Mouse (Mus musculus) myocyte (in vitro differentiated cells): ENCODE measurements around the gene Gm11639. TPM values are rescaled to one million over a fixed set of nuclear protein-coding genes. Genes with fewer than 3 reads are reported as not detected.
A peak's percentile ranks its signal among the peaks of the same experiment; 100 is the strongest.

Source experiments
- H3K27me3 ChIP-seq: one replicate; pipeline ENCODE4 v1.6.1; 2011; ENCODE audit not compliant: control insufficient read depth, insufficient read depth, insufficient read length
- H3K36me3 ChIP-seq: one replicate; pipeline ENCODE4 v1.6.1; 2011; ENCODE audit not compliant: control insufficient read depth, insufficient read depth
- H3K4me2 ChIP-seq: one replicate; pipeline ENCODE4 v1.6.1; 2011; ENCODE audit warnings: low read depth, control low read depth
- H3K4me3 ChIP-seq: one replicate; pipeline ENCODE4 v1.5.1; 2011; ENCODE audit warnings: mild to moderate bottlenecking, control low read depth, moderate library complexity
- H3K79me2 ChIP-seq: one replicate; pipeline ENCODE4 v1.6.1; 2011; ENCODE audit not compliant: control insufficient read depth, insufficient read depth
- H3ac ChIP-seq: one replicate; pipeline ENCODE4 v1.6.1; 2011; ENCODE audit not compliant: control insufficient read depth, insufficient read length
- CEBPB ChIP-seq: IDR thresholded peaks from 2 replicates; pipeline ENCODE4 v1.6.1; 2011; ENCODE audit warnings: mild to moderate bottlenecking, moderate library complexity; ENCODE audit not compliant: poor library complexity, insufficient read depth, severe bottlenecking
- E2F4 ChIP-seq: IDR thresholded peaks from one replicate; pipeline ENCODE4 v1.6.1; 2011; ENCODE audit warnings: mild to moderate bottlenecking, control low read depth, moderate library complexity; ENCODE audit not compliant: insufficient read depth
- MAX ChIP-seq: IDR thresholded peaks from one replicate; pipeline ENCODE4 v1.6.1; 2011; ENCODE audit warnings: low read depth, mild to moderate bottlenecking, control low read depth
- MYOD1 ChIP-seq, 3 experiments: IDR thresholded peaks; one replicate each; pipeline ENCODE4 v1.6.1; 2011; ENCODE audit warnings: control low read depth in 2 of 3, low read depth in 2 of 3, mild to moderate bottlenecking in 2 of 3, moderate library complexity in 1 of 3; ENCODE audit not compliant: insufficient read length in 2 of 3, control insufficient read depth in 1 of 3
- MYOG ChIP-seq, 3 experiments: IDR thresholded peaks; one replicate each; pipeline ENCODE4 v1.6.1; 2011; ENCODE audit warnings: control low read depth in 2 of 3, low read depth in 2 of 3, mild to moderate bottlenecking in 2 of 3; ENCODE audit not compliant: insufficient read length in 2 of 3, control insufficient read depth in 1 of 3, insufficient read depth in 1 of 3
- POLR2A ChIP-seq: IDR thresholded peaks from one replicate; pipeline ENCODE4 v1.6.1; 2011; ENCODE audit warnings: low read depth, mild to moderate bottlenecking, control low read depth, moderate library complexity; ENCODE audit not compliant: insufficient read length
- POLR2AphosphoS2 ChIP-seq: IDR thresholded peaks from one replicate; pipeline ENCODE4 v1.6.1; 2011; ENCODE audit warnings: low read depth, control low read depth; ENCODE audit not compliant: insufficient read length
- REST ChIP-seq: IDR thresholded peaks from one replicate; pipeline ENCODE4 v1.6.1; 2011; ENCODE audit warnings: mild to moderate bottlenecking, control low read depth, moderate library complexity; ENCODE audit not compliant: insufficient read depth, insufficient read length
- SRF ChIP-seq: IDR thresholded peaks from one replicate; pipeline ENCODE4 v1.6.1; 2011; ENCODE audit warnings: low read depth; ENCODE audit not compliant: control insufficient read depth, insufficient read length
- TCF12 ChIP-seq: IDR thresholded peaks from one replicate; pipeline ENCODE4 v1.6.1; 2011; ENCODE audit warnings: mild to moderate bottlenecking, control low read depth; ENCODE audit not compliant: poor library complexity, insufficient read depth, severe bottlenecking
- TCF3 ChIP-seq: IDR thresholded peaks from one replicate; pipeline ENCODE4 v1.6.1; 2011; ENCODE audit warnings: low read depth, control low read depth; ENCODE audit not compliant: insufficient read length
- USF1 ChIP-seq: IDR thresholded peaks from one replicate; pipeline ENCODE4 v1.6.1; 2011; ENCODE audit warnings: low read depth, mild to moderate bottlenecking, control low read depth, moderate library complexity
- polyA plus RNA-seq: library from polyadenylated mRNA; unstranded; fragments of >200 nt; fragmentation: generic; extraction: Trizol; gene quantifications from one replicate; pipeline ENCODE4 v1.2.1, GENCODE M21; 2012; ENCODE audit warnings: missing spikeins

Gm11639 gene
- polyA plus RNA-seq, 1 experiment: not detected

GRCm38 (mm10) chr11:104744995-104745568 is 59.6 kb downstream of the Gm11639 start:
- Histone ChIP-seq H3K4me2 (no peak overlapping the region), H3K27me3 (peaks cover 5% of the 10 kb centered on the region), H3K79me2 (no peaks in the 10 kb centered on the region), H3K4me3 (no peak overlapping the region), H3ac (no peak overlapping the region), H3K36me3 (no peaks in the 10 kb centered on the region)
- TF ChIP-seq CEBPB (no peak), MYOG (IDR thresholded peaks at IDR 0.05; ENCODE audit: control insufficient read depth in 1 of 3, insufficient read depth in 1 of 3, insufficient read length in 2 of 3, low read depth in 2 of 3) (no peak), MAX (no peak), TCF3 (no peak), USF1 (no peak), POLR2A (no peak), E2F4 (no peak), SRF (no peak), MYOD1 (IDR thresholded peaks at IDR 0.05; ENCODE audit: control insufficient read depth in 1 of 3, insufficient read length in 2 of 3, low read depth in 2 of 3) (no peak), REST (no peak)

GRCm38 (mm10) chr11:104765762-104766161 is 80.3 kb downstream of the Gm11639 start:
- Histone ChIP-seq H3ac (no peak overlapping the region), H3K4me2 (no peak overlapping the region), H3K36me3 (no peaks in the 10 kb centered on the region), H3K4me3 (no peak overlapping the region), H3K27me3 (no peaks in the 10 kb centered on the region), H3K79me2 (no peaks in the 10 kb centered on the region)
- TF ChIP-seq REST: no peak
- no peak for TF ChIP-seq CEBPB
- no peak for TF ChIP-seq USF1
- no peak for TF ChIP-seq POLR2AphosphoS2

- Histone ChIP-seq H3K79me2 (no peaks in the 10 kb centered on the region), H3ac (no peak overlapping the region), H3K4me2 (no peak overlapping the region), H3K36me3 (no peaks in the 10 kb centered on the region), H3K27me3 (no peaks in the 10 kb centered on the region), H3K4me3 (no peak overlapping the region)
- TF ChIP-seq E2F4 (no peak), MYOG (IDR thresholded peaks at IDR 0.05; ENCODE audit: control insufficient read depth in 1 of 3, insufficient read depth in 1 of 3, insufficient read length in 2 of 3, low read depth in 2 of 3) (no peak), TCF3 (no peak), MAX (no peak), TCF12 (no peak), MYOD1 (IDR thresholded peaks at IDR 0.05; ENCODE audit: control insufficient read depth in 1 of 3, insufficient read length in 2 of 3, low read depth in 2 of 3) (no peak), REST (no peak), CEBPB (no peak), POLR2AphosphoS2 (no peak), USF1 (no peak), SRF (no peak), POLR2A (no peak)
Measured at GRCm38 (mm10) chr11:104767068-104767467, 81.6 kb downstream of the Gm11639 start.

- H3K4me2 ChIP-seq: no peak overlapping the region
- H3K36me3 ChIP-seq: no peaks in the 10 kb centered on the region
- no peak for TF ChIP-seq TCF3
- no peak for TF ChIP-seq E2F4
- TF ChIP-seq MAX: no peak
- no peak overlapping the region for H3ac ChIP-seq
- no peak overlapping the region for H3K4me3 ChIP-seq
- H3K79me2 ChIP-seq: no peaks in the 10 kb centered on the region
- H3K27me3 ChIP-seq: no peaks in the 10 kb centered on the region
Measured at GRCm38 (mm10) chr11:104768072-104768471, 82.6 kb downstream of the Gm11639 start.

GRCm38 (mm10) chr11:104778796-104779195 is 93.3 kb downstream of the Gm11639 start:
- Histone ChIP-seq H3ac (no peak overlapping the region), H3K79me2 (no peaks in the 10 kb centered on the region), H3K4me2 (no peak overlapping the region), H3K4me3 (no peak overlapping the region), H3K27me3 (no peaks in the 10 kb centered on the region), H3K36me3 (no peaks in the 10 kb centered on the region)
- no peak for TF ChIP-seq MAX
- peak in 1 of 3 experiments; percentile 28 for TF ChIP-seq MYOG (IDR thresholded peaks at IDR 0.05; ENCODE audit: control insufficient read depth in 1 of 3, insufficient read depth in 1 of 3, insufficient read length in 2 of 3, low read depth in 2 of 3)

- Histone ChIP-seq H3ac (no peak overlapping the region), H3K27me3 (peaks cover 4% of the 10 kb centered on the region), H3K4me3 (no peak overlapping the region), H3K36me3 (no peaks in the 10 kb centered on the region), H3K4me2 (no peak overlapping the region), H3K79me2 (no peaks in the 10 kb centered on the region)
- TF ChIP-seq POLR2A: no peak
- TF ChIP-seq REST: no peak
- no peak for TF ChIP-seq SRF
- no peak for TF ChIP-seq POLR2AphosphoS2
- no peak for TF ChIP-seq MYOD1 (IDR thresholded peaks at IDR 0.05; ENCODE audit: control insufficient read depth in 1 of 3, insufficient read length in 2 of 3, low read depth in 2 of 3)
- TF ChIP-seq MYOG (IDR thresholded peaks at IDR 0.05; ENCODE audit: control insufficient read depth in 1 of 3, insufficient read depth in 1 of 3, insufficient read length in 2 of 3, low read depth in 2 of 3): no peak
Measured at GRCm38 (mm10) chr11:104944723-104945122, 259.2 kb downstream of the Gm11639 start.
